ENCODE assay signal across 8 mouse cellular contexts in the genomic region with DNA sequence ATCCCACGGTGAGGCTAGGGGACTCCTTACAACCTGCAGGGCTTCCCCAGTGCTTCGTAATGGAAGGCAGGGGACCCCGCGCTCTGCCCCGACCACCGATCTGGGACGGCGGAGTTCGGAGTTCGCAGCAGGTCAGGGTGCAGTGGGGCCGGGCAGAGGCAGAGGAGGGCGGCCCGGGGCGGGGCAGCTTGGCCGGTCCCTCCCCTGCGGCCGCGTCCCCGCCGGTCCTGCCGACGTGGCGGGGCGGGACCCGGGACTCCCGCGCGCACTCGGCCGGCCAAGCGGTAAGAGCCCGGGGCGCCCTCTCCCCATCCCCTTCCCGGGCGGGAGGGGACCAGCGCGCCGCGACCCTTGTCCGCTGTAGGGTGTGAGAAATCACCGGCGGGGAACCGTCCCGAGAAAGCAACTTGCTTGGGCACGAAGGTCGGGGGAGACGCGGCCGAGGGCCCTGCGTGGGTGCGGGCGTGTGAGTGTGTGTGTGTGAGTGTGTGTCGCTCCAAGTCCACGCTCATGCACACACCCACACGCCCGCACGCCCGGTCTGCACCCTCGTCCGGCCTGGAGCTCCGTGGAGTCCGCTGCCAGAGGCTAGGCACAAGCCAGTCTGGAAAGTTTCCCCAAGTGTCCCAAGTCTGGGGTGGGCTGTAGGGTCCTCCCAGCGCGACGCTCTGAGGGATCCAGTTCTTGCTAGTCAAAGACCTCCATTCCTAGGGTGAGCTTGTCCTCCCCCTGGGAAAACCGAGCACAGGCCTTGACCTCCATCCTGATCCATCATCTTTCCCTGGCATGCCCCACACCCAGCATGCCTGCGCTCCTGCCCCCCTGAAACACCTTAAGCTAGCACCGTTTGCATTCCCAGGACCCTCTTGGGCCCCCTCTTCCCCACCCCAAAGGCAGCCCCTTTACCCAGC. TPM values are rescaled to one million over a fixed set of nuclear protein-coding genes. Genes with fewer than 3 reads are reported as not detected.
DNase-seq lines count a peak whose midpoint lies in the region; ATAC-seq and TF ChIP-seq lines count a peak whose summit lies in the region.

A gene (plus strand): TSS at position 211 of the 911 bp plus-strand sequence.

- no peaks in the 10 kb centered on the region; the same call in 1 of the 2 replicates for H3K36me3 ChIP-seq in erythroblast, embryonic 14.5 days (ENCODE audit: control insufficient read depth)
- H3K36me3 ChIP-seq in intestine, embryonic 15.5 days: no peaks in the 10 kb centered on the region
- no peaks in the 10 kb centered on the region for H3K36me3 ChIP-seq in liver, embryonic 12.5 days
- no peaks in the 10 kb centered on the region for H3K36me3 ChIP-seq in myocyte (ENCODE audit: control insufficient read depth, insufficient read depth)

- WGBS in intestine, embryonic 15.5 days: under 1% methylated on average over 65 of the region's 68 CpGs
- whole genome bisulfite sequencing in liver, embryonic 12.5 days (ENCODE audit: insufficient replicate concordance): 1% methylated on average over 68 of the region's 68 CpGs

- peaks cover 17% of the 10 kb centered on the region for H3K4me1 ChIP-seq in erythroblast, embryonic 14.5 days (ENCODE audit: control insufficient read depth)
- 0 out of 2 replicates have a peak, but pooled peaks cover 2% of the 10 kb centered on the region for H3K4me1 ChIP-seq in cortical plate, adult 2 months (ENCODE audit: control insufficient read depth, insufficient read depth, low read length)
- H3K4me1 ChIP-seq in intestine, embryonic 15.5 days (replicated peaks): 0 out of 2 replicates have a peak, but pooled peaks cover 11% of the 10 kb centered on the region
- peaks cover 13% of the 10 kb centered on the region; the same call in 1 of the 2 replicates for H3K4me1 ChIP-seq in liver, embryonic 12.5 days

- no peaks in the 10 kb centered on the region for H3K9me3 ChIP-seq in erythroblast, embryonic 14.5 days (ENCODE audit: control insufficient read depth, low read length)
- no peaks in the 10 kb centered on the region for H3K9me3 ChIP-seq in intestine, embryonic 15.5 days
- H3K9me3 ChIP-seq in liver, embryonic 12.5 days (replicated peaks): no peaks in the 10 kb centered on the region

- peak within 1 kb of the TSS; percentile 62 for H3K4me3 ChIP-seq in erythroblast, embryonic 14.5 days (replicated peaks)
- peak within 1 kb of the TSS; percentile 58 for H3K4me3 ChIP-seq in cortical plate, adult 2 months (ENCODE audit: insufficient read depth, low read length)
- H3K4me3 ChIP-seq in intestine, embryonic 15.5 days (replicated peaks): peak within 1 kb of the TSS; percentile 77
- peak within 1 kb of the TSS; percentile 64 for H3K4me3 ChIP-seq in liver, embryonic 12.5 days
- H3K4me3 ChIP-seq in myocyte: peak within 1 kb of the TSS; percentile 84

- no peak for DNase-seq in gonadal fat pad, adult 2 months (ENCODE audit: low read depth)
- DNase-seq in spleen, postnatal 4 days (ENCODE audit: low spot score in 2 of 2): peak; percentile 60 to 83

- no peak for TF ChIP-seq CTCF in cortical plate, adult 2 months (IDR thresholded peaks at IDR 0.05; ENCODE audit: extremely low read depth, insufficient read depth, low read length)

- TF ChIP-seq POLR2A in cortical plate, adult 2 months (IDR thresholded peaks at IDR 0.05; ENCODE audit: extremely low read depth, insufficient read depth, low read length): no peak
- peak; percentile 74 for TF ChIP-seq POLR2A in myocyte (IDR thresholded peaks at IDR 0.05; ENCODE audit: insufficient read length, low read depth)

- no peak within 1 kb of the TSS for H3K27ac ChIP-seq in cortical plate, adult 2 months (ENCODE audit: insufficient read depth, low read length)
- peak within 1 kb of the TSS; percentile 81 for H3K27ac ChIP-seq in intestine, embryonic 15.5 days
- H3K27ac ChIP-seq in liver, embryonic 12.5 days: 0 out of 2 replicates have a peak within 1 kb of the TSS, but pooled peaks have one; percentile 54

- no peaks in the 10 kb centered on the region for H3K79me2 ChIP-seq in myocyte (ENCODE audit: control insufficient read depth, insufficient read depth)

- H3K27me3 ChIP-seq in erythroblast, embryonic 14.5 days (ENCODE audit: control insufficient read depth): peaks cover 25% of the 10 kb centered on the region
- no peaks in the 10 kb centered on the region for H3K27me3 ChIP-seq in intestine, embryonic 15.5 days (replicated peaks)
- H3K27me3 ChIP-seq in liver, embryonic 12.5 days (replicated peaks): peaks cover 31% of the 10 kb centered on the region
- no peaks in the 10 kb centered on the region for H3K27me3 ChIP-seq in myocyte (ENCODE audit: control insufficient read depth, insufficient read depth, insufficient read length)

- peak within 1 kb of the TSS; percentile 86 for H3K4me2 ChIP-seq in intestine, embryonic 15.5 days (replicated peaks)
- peak within 1 kb of the TSS; percentile 84 for H3K4me2 ChIP-seq in liver, embryonic 12.5 days
- peak within 1 kb of the TSS; percentile 82 for H3K4me2 ChIP-seq in myocyte (ENCODE audit: low read depth)

- peak within 1 kb of the TSS; percentile 92 for H3ac ChIP-seq in myocyte (ENCODE audit: control insufficient read depth, insufficient read length)

- H3K9ac ChIP-seq in intestine, embryonic 15.5 days: peak within 1 kb of the TSS; percentile 72
- H3K9ac ChIP-seq in liver, embryonic 12.5 days: peak within 1 kb of the TSS; percentile 66

- no peak; the same call in 1 of the 2 replicates for ATAC-seq in erythroblast, adult 5-6 weeks (replicated peaks; ENCODE audit: low FRiP score, poor library complexity, severe bottlenecking)
- peak; percentile 97 for ATAC-seq in intestine, embryonic 15.5 days
- ATAC-seq in liver, embryonic 12.5 days: peak; percentile 78

TF ChIP-seq in myocyte, 11 proteins besides CTCF, POLR2A, EP300 and RAD21:
- TF ChIP-seq MYOG (IDR thresholded peaks at IDR 0.05; ENCODE audit: control insufficient read depth in 1 of 3, insufficient read depth in 1 of 3, insufficient read length in 2 of 3, low read depth in 2 of 3) (no peak), POLR2AphosphoS2 (IDR thresholded peaks at IDR 0.05; ENCODE audit: insufficient read length, low read depth) (peak; percentile 84), SRF (IDR thresholded peaks at IDR 0.05; ENCODE audit: control insufficient read depth, insufficient read length, low read depth) (no peak), USF1 (IDR thresholded peaks at IDR 0.05; ENCODE audit: low read depth) (no peak), MAX (IDR thresholded peaks at IDR 0.05; ENCODE audit: low read depth) (no peak), REST (IDR thresholded peaks at IDR 0.05; ENCODE audit: insufficient read depth, insufficient read length) (no peak), TCF3 (IDR thresholded peaks at IDR 0.05; ENCODE audit: insufficient read length, low read depth) (no peak)

RNA-seq across cellular contexts. Expression of the gene that starts here (rescaled TPM):
- polyA plus RNA-seq in erythroblast, embryonic 14.5 days (2012): not detected in 2 replicates
- total RNA-seq in erythroblast, adult 5-6 weeks (2015; ENCODE audit: low replicate concordance): 0.77 and 1.3 TPM in 2 replicates
- 0.34 and 2.8 TPM in 2 replicates for total RNA-seq in erythroblast, adult 5-6 weeks (2017; ENCODE audit: low replicate concordance)
- polyA plus RNA-seq in cortical plate, adult 2 months (2012; rRNA removed): 7.4 and 8.1 TPM in 2 replicates
- polyA plus RNA-seq in gonadal fat pad, adult 2 months (2012; rRNA removed): 51.6 and 52.6 TPM in 2 replicates
- 38.2 and 40.2 TPM in 2 replicates for polyA plus RNA-seq in intestine, embryonic 15.5 days (2015; fragmentation: Nextera tagmentation; extraction: Ambion mirVana)
- polyA plus RNA-seq in liver, embryonic 12.5 days (2016; fragmentation: Nextera tagmentation; extraction: Ambion mirVana): 14.7 and 15.3 TPM in 2 replicates
- polyA plus RNA-seq in myocyte (2012; fragmentation: generic; extraction: Trizol): 18.5 TPM
